Mouse (Mus musculus) lung, postnatal 0 days (tissue): ENCODE results near the gene Lrp6. TPM values are rescaled to one million over a fixed set of nuclear protein-coding genes. Genes with fewer than 3 reads are reported as not detected.

Experiments
- ATAC-seq: fragments of 200-750 bp; cut with Nextera tagmentation; 2 replicates; pipeline ENCODE4 v1.8.0; 2017; ENCODE audit warnings: moderate library complexity
- DNase-seq: peaks from one replicate; pipeline ENCODE4 v3.0.0-alpha.2; 2016; ENCODE audit warnings: low spot score
- H3K27ac ChIP-seq: fragments of 300-500 bp; sonication (generic); 2 replicates; pipeline ENCODE4 v1.5.1; 2014; ENCODE audit warnings: antibody characterized with exemption, mild to moderate bottlenecking, low read length, mixed read lengths
- H3K27me3 ChIP-seq: fragments of 300-500 bp; sonication (generic); replicated peaks from 2 replicates; pipeline ENCODE4 v1.6.1; 2014; ENCODE audit warnings: low read length, mixed read lengths; ENCODE audit not compliant: insufficient read depth
- H3K36me3 ChIP-seq: fragments of 300-500 bp; sonication (generic); 2 replicates; pipeline ENCODE4 v1.6.1; 2014; ENCODE audit warnings: low read length, mixed read lengths; ENCODE audit not compliant: insufficient read depth
- H3K4me1 ChIP-seq: fragments of 300-500 bp; sonication (generic); 2 replicates; pipeline ENCODE4 v1.6.1; 2014; ENCODE audit warnings: antibody characterized with exemption, low read depth, low read length, mixed read lengths; ENCODE audit not compliant: insufficient read depth
- H3K4me2 ChIP-seq: fragments of 300-500 bp; sonication (generic); replicated peaks from 2 replicates; pipeline ENCODE4 v1.6.1; 2014; ENCODE audit warnings: low read depth, mild to moderate bottlenecking, low read length, moderate library complexity, mixed read lengths
- H3K4me3 ChIP-seq: fragments of 300-500 bp; sonication (generic); 2 replicates; pipeline ENCODE4 v1.5.1; 2014; ENCODE audit warnings: low read depth, low read length
- H3K9ac ChIP-seq: fragments of 300-500 bp; sonication (generic); replicated peaks from 2 replicates; pipeline ENCODE4 v1.6.1; 2014; ENCODE audit warnings: low read depth, mild to moderate bottlenecking
- H3K9me3 ChIP-seq: fragments of 300-500 bp; sonication (generic); 2 replicates; pipeline ENCODE4 v1.6.1; 2016; ENCODE audit warnings: low read length, mixed read lengths
- CTCF ChIP-seq: IDR thresholded peaks from 2 replicates; pipeline ENCODE4 v1.5.1; 2016; ENCODE audit warnings: antibody characterized with exemption, mild to moderate bottlenecking
- EP300 ChIP-seq: IDR thresholded peaks from 2 replicates; pipeline ENCODE4 v1.6.1; 2016; ENCODE audit warnings: antibody characterized with exemption, mild to moderate bottlenecking, control low read depth
- WGBS: fragments of 180-500 bp; shearing (Covaris S2); extraction: QIAGEN DNeasy Blood & Tissue Kit; methylation state at CpG from one replicate; pipeline ENCODE4 v1.1.7; 2014; 5-methylcytosine and 5-hydroxymethylcytosine counted together
- polyA plus RNA-seq: library from polyadenylated mRNA; unstranded; fragments of >200 nt; fragmentation: Nextera tagmentation; extraction: Ambion mirVana; gene quantifications from 2 replicates; pipeline ENCODE4 v1.2.1, GENCODE M21; 2015

Gene Lrp6
- polyA plus RNA-seq, 1 experiment from 2014 or later = 17.0 TPM

GRCm38 (mm10) chr6:134565606-134566247 lies 1.0 kb downstream of the Lrp6 start:
- Histone ChIP-seq H3K27ac (peak overlapping the region; percentile 98; the same call in 1 of the 2 replicates), H3K9ac (peak overlapping the region; percentile 96), H3K9me3 (no peaks in the 10 kb centered on the region), H3K36me3 (no peaks in the 10 kb centered on the region), H3K4me2 (peak overlapping the region; percentile 76), H3K27me3 (no peaks in the 10 kb centered on the region), H3K4me1 (peaks cover 4% of the 10 kb centered on the region; the same call in 1 of the 2 replicates), H3K4me3 (peak overlapping the region; percentile 95)
- WGBS = 1% methylated on average over 19 of the region's 19 CpGs
- peak; percentile 24 for DNase-seq
- no peak for ATAC-seq
- TF ChIP-seq EP300 = no peak
- TF ChIP-seq CTCF = no peak

- TF ChIP-seq EP300 = no peak
- no peak for TF ChIP-seq CTCF
- Histone ChIP-seq H3K36me3 (no peaks in the 10 kb centered on the region), H3K27ac (no peak overlapping the region), H3K4me2 (peak overlapping the region; percentile 76; the same call in 1 of the 2 replicates), H3K9ac (no peak overlapping the region), H3K27me3 (no peaks in the 10 kb centered on the region), H3K4me1 (peaks cover 7% of the 10 kb centered on the region; the same call in 1 of the 2 replicates), H3K9me3 (no peaks in the 10 kb centered on the region), H3K4me3 (no peak overlapping the region)
- DNase-seq (no peak), ATAC-seq (no peak)
- WGBS = 45% methylated on average over 2 of the region's 2 CpGs
Measured at GRCm38 (mm10) chr6:134564539-134564938, 2.2 kb downstream of the Lrp6 start.

DNA sequence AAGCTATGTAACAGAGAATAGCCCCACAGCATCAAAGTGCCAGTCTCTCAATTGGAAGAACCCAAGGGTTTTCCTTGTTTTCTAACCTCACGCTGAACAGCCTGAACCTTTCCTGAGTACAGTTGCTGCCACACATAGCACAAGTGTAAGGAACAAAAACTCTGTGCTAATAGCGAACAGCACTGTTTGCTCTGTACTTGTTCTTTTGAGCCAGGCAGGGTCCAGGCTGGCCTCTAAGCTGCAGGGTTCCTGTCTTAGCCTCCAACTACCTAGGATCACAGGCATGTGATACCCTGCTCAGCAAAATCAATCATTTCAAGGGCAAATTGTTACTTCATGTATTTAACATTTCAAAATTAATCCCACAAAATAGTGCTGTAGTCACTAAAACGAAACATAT lies 7.1 kb downstream of the Lrp6 start:
- Histone ChIP-seq H3K4me2 (no peak overlapping the region), H3K9ac (no peak overlapping the region), H3K4me1 (peaks cover 20% of the 10 kb centered on the region), H3K27ac (no peak overlapping the region), H3K27me3 (no peaks in the 10 kb centered on the region), H3K36me3 (no peaks in the 10 kb centered on the region), H3K4me3 (no peak overlapping the region), H3K9me3 (no peaks in the 10 kb centered on the region)
- DNase-seq (no peak), ATAC-seq (peak; percentile 47; the same call in 1 of the 2 replicates)
- TF ChIP-seq EP300 (no peak), CTCF (no peak)
- WGBS = 54% methylated on average over 3 of the region's 3 CpGs

DNA sequence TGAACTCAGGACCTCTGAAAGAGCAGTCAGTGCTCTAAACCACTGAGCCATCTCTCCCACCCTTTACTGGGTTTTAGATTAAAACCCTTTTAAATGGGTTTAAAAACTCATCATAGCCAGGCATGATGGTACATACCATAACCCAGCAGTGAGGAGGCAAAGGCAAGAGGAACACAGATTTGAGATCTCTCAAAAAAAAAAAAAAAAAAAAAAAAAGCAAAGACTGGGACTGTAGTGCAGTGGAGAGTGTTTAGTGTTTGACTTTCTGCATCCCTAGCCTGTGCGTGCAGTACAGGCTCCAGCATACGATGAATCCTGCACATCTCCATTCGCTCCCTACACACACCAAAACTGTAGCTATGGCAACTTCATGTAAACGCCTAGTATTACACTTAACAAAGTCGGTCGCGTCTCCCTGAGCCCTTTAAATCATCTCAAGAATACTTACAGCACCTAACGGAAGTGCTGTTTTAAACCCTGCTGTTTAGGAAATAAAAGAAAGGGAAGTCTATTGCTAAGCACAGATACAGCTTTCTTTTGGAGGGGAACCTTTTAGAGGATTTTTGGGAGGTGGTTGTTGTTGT lies 8.1 kb downstream of the Lrp6 start:
- 28% methylated on average over 8 of the region's 8 CpGs for WGBS
- H3K9me3 ChIP-seq = no peaks in the 10 kb centered on the region
- no peaks in the 10 kb centered on the region for H3K36me3 ChIP-seq
- no peak overlapping the region for H3K27ac ChIP-seq
- H3K4me2 ChIP-seq = no peak overlapping the region
- no peak for TF ChIP-seq EP300
- TF ChIP-seq CTCF = no peak
- 0 out of 2 replicates have a peak, but pooled peaks have one; percentile 26 for ATAC-seq
- no peak overlapping the region for H3K9ac ChIP-seq
- H3K4me1 ChIP-seq = peaks cover 16% of the 10 kb centered on the region
- no peaks in the 10 kb centered on the region for H3K27me3 ChIP-seq
- no peak overlapping the region for H3K4me3 ChIP-seq
- DNase-seq = no peak

DNA sequence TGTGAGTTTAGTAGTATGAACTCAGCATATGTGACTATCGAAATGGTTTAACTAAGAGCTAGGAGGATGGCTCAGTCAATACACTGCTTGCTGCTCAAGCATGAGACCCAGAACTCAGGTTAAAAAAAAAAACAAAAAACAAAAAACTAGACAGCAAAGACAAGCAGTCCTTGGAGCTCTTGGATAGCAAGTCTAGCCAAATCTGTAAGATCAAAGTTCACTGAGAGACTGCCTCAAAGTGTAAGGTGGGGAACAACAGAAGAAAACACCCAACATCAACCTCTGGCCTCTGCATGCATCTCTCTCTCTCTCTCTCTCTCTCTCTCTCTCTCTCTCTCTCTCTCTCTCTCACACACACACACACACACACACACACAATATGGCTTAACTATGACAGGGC lies 9.7 kb downstream of the Lrp6 start:
- Histone ChIP-seq H3K27me3 (no peaks in the 10 kb centered on the region), H3K36me3 (no peaks in the 10 kb centered on the region), H3K4me3 (no peak overlapping the region), H3K9ac (no peak overlapping the region), H3K4me1 (peaks cover 16% of the 10 kb centered on the region), H3K27ac (no peak overlapping the region), H3K4me2 (no peak overlapping the region), H3K9me3 (no peaks in the 10 kb centered on the region)
- ATAC-seq (no peak), DNase-seq (no peak)
- TF ChIP-seq CTCF (no peak), EP300 (no peak)
- 93% methylated on average over 1 of the region's 1 CpGs for WGBS

GRCm38 (mm10) chr6:134556185-134556950 lies 10.4 kb downstream of the Lrp6 start:
- Histone ChIP-seq H3K4me1 (peaks cover 16% of the 10 kb centered on the region), H3K36me3 (no peaks in the 10 kb centered on the region), H3K4me3 (no peak overlapping the region), H3K27me3 (no peaks in the 10 kb centered on the region), H3K4me2 (no peak overlapping the region), H3K27ac (no peak overlapping the region), H3K9me3 (no peaks in the 10 kb centered on the region), H3K9ac (no peak overlapping the region)
- 37% methylated on average over 7 of the region's 7 CpGs for WGBS
- no peak for TF ChIP-seq EP300
- no peak for TF ChIP-seq CTCF
- ATAC-seq (peak; percentile 67), DNase-seq (peak; percentile 67)
